Mouse (Mus musculus) heart, adult 2 months (tissue): ENCODE data around the gene Gmfg. TPM values are rescaled to one million over a fixed set of nuclear protein-coding genes. Genes with fewer than 3 reads are reported as not detected.
A peak's percentile ranks its signal among the peaks of the same experiment; 100 is the strongest.

Source experiments
- DNase-seq, 2 experiments: peaks; one replicate each; pipeline ENCODE4 v3.0.0; 2021
- H3K27ac ChIP-seq: fragments of 200-600 bp; 2 replicates; pipeline ENCODE4 v1.8.1; 2022
- H3K27me3 ChIP-seq: fragments of 200-500 bp; 2 replicates; pipeline ENCODE4 v1.6.1; 2012; ENCODE audit warnings: mild to moderate bottlenecking, low read length, inconsistent platforms, mixed read lengths; ENCODE audit not compliant: control insufficient read depth, insufficient read depth
- H3K36me3 ChIP-seq: fragments of 200-500 bp; 2 replicates; pipeline ENCODE4 v1.6.1; 2012; ENCODE audit warnings: low read length, inconsistent platforms; ENCODE audit not compliant: control insufficient read depth, insufficient read depth
- H3K4me1 ChIP-seq: fragments of 200-500 bp; 2 replicates; pipeline ENCODE4 v1.6.1; 2011; ENCODE audit warnings: low read length; ENCODE audit not compliant: control insufficient read depth, insufficient read depth
- H3K4me3 ChIP-seq: fragments of 200-600 bp; 2 replicates; pipeline ENCODE4 v1.8.1; 2022
- H3K79me2 ChIP-seq: fragments of 200-500 bp; replicated peaks from 2 replicates; pipeline ENCODE4 v1.6.1; 2012; ENCODE audit warnings: mild to moderate bottlenecking, inconsistent platforms, low read length, moderate library complexity, mixed read lengths; ENCODE audit not compliant: control insufficient read depth, insufficient read depth
- H3K9ac ChIP-seq: fragments of 200-500 bp; 2 replicates; pipeline ENCODE4 v1.6.1; 2012; ENCODE audit warnings: low read depth, mild to moderate bottlenecking, control low read depth, inconsistent platforms, low read length, mixed read lengths
- CTCF ChIP-seq: fragments of 200-600 bp; IDR thresholded peaks from 2 replicates; pipeline ENCODE4 v1.8.1; 2022; ENCODE audit warnings: antibody characterized with exemption, mild to moderate bottlenecking, moderate library complexity
- EP300 ChIP-seq: fragments of 200-500 bp; IDR thresholded peaks from 2 replicates; pipeline ENCODE4 v1.6.1; 2011; ENCODE audit warnings: low read depth, low read length, control low read depth; ENCODE audit not compliant: insufficient read depth
- POLR2A ChIP-seq: fragments of 200-500 bp; IDR thresholded peaks from 2 replicates; pipeline ENCODE4 v1.6.1; 2011; ENCODE audit warnings: mild to moderate bottlenecking, low read depth, low read length, control low read depth; ENCODE audit not compliant: insufficient read depth
- WGBS: fragments of 180-500 bp; shearing (Covaris S2); methylation state at CpG from one replicate; pipeline ENCODE4 v1.1.7; 2018; 5-methylcytosine and 5-hydroxymethylcytosine counted together
- intact Hi-C: fragments of 180-260 bp; cut with DNase I; formaldehyde crosslinking; loops from one replicate; pipeline ENCODE4 v1.15.1; 2025
- polyA plus RNA-seq: library from polyadenylated mRNA; depleted of rRNA; stranded (reverse); fragments of >200 nt; gene quantifications from 2 replicates; pipeline ENCODE4 v1.2.3, GENCODE M21; 2012
- total RNA-seq, 2 experiments: library from RNA; stranded (reverse); gene quantifications; 2 replicates each; pipeline ENCODE4 v1.2.3; 2021

The Gmfg gene
- total and polyA plus RNA-seq, 3 experiments = 3.8 to 7.1 (median 5.3) TPM

DNA sequence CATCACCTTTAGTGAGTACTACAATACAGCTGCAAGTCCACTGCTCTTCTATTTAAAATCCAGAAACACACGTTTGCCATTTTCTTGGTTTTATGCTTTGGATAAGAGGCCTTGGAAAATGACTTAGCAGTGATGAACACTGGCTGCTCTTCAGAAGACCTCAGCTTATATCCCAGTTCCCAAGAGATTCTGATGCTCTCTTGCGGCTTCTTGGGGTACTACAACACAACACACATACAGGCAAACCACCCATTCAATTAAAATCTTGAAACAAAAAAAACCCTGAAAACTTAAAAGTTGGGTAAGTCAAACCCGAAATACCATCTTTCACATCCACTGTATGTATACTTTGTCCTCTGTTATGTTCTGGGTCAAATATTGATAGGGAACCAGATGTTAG lies 39.2 kb upstream of the Gmfg start:
- Histone ChIP-seq H3K9ac (no peak overlapping the region), H3K4me1 (0 out of 2 replicates have a peak, but pooled peaks cover 2% of the 10 kb centered on the region), H3K27ac (no peak overlapping the region), H3K79me2 (peaks cover 2% of the 10 kb centered on the region; the same call in 1 of the 2 replicates), H3K27me3 (no peaks in the 10 kb centered on the region), H3K36me3 (no peaks in the 10 kb centered on the region), H3K4me3 (no peak overlapping the region)
- 48% methylated on average over 3 of the region's 3 CpGs for WGBS
- TF ChIP-seq CTCF = peak; percentile 71
- no peak for TF ChIP-seq EP300
- TF ChIP-seq POLR2A = no peak
- intact Hi-C loops = no loop called here
- no peak for DNase-seq

DNA sequence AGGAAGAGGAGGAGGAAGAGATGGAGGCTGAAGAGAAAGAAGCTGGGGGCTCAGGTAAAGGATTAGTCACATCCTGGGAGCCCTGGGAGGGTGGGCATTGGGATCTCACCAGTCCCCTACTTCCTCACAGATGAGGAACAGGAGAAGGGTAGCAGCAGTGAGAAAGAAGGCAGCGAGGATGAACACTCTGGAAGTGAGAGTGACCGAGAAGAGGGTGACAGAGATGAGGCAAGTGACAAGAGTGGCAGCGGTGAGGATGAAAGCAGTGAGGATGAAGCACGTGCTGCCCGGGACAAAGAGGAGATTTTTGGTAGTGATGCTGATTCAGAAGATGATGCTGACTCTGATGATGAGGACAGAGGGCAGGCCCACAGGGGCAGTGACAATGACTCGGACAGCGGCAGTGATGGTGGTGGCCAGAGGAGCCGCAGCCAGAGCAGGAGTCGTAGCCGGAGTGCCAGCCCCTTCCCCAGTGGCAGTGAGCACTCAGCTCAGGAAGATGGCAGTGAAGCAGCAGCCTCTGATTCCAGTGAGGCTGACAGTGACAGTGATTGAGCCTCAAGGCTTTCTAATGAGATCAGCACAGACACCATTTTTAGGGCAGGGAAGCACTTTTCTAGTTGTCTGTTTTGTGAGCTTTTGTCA lies 38.4 kb upstream of the Gmfg start:
- intact Hi-C loops = no loop called here
- Histone ChIP-seq H3K27me3 (no peaks in the 10 kb centered on the region), H3K4me1 (no peaks in the 10 kb centered on the region), H3K27ac (no peak overlapping the region), H3K36me3 (no peaks in the 10 kb centered on the region), H3K9ac (no peak overlapping the region), H3K4me3 (no peak overlapping the region), H3K79me2 (no peaks in the 10 kb centered on the region)
- TF ChIP-seq POLR2A = no peak
- no peak for TF ChIP-seq EP300
- TF ChIP-seq CTCF = no peak
- no peak for DNase-seq
- 85% methylated on average over 10 of the region's 10 CpGs for WGBS

DNA sequence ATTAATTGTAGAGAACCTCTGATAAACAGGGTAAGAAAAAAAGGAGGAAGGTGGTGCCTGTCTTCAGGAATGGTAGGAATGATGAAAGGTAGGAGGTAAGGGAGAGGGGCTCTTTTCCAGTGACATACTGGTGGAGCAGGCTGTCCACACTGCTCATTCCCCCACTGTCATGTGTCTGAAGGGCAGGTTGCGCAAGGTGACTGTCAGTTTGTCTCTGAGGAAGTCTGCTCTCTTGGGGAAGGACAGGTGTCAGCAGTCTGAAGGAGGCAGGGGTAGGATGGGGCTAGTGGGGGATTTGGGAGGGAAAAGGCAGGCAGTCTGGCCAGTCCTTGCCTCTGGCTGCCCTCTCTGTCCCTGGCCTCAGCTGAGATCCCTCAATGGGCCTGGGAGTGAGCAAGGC lies 36.2 kb upstream of the Gmfg start:
- Histone ChIP-seq H3K4me3 (no peak overlapping the region), H3K9ac (no peak overlapping the region), H3K4me1 (no peaks in the 10 kb centered on the region), H3K79me2 (no peaks in the 10 kb centered on the region), H3K27me3 (no peaks in the 10 kb centered on the region), H3K27ac (no peak overlapping the region), H3K36me3 (no peaks in the 10 kb centered on the region)
- WGBS = 100% methylated on average over 1 of the region's 1 CpGs
- intact Hi-C loops = no loop called here
- DNase-seq = no peak
- TF ChIP-seq POLR2A (no peak), EP300 (no peak), CTCF (no peak)

DNA sequence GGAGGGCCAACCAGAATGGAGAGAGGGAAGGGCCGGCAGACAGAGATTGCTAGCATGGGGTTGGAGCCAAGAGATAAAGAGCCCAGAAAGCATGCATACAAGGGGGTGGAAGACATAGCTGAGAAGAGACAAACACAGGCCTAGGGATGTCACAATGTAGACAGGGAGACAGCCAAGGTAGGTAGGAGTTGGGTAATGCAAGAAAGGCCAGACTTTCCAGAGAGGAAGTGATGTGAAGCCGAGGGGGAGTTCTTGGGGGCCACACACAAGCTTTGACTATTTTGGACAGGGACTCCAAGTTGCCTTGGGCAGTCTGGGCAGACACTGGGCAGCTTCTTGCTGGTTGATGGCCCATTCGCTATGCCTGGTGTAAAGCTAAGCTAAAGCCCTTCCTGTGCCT lies 35.3 kb upstream of the Gmfg start:
- Histone ChIP-seq H3K27ac (no peak overlapping the region), H3K79me2 (no peaks in the 10 kb centered on the region), H3K9ac (no peak overlapping the region), H3K27me3 (no peaks in the 10 kb centered on the region), H3K36me3 (no peaks in the 10 kb centered on the region), H3K4me1 (no peaks in the 10 kb centered on the region), H3K4me3 (no peak overlapping the region)
- WGBS = 54% methylated on average over 3 of the region's 3 CpGs
- DNase-seq = no peak
- intact Hi-C loops = no loop called here
- TF ChIP-seq EP300 (no peak), POLR2A (no peak), CTCF (no peak)

DNA sequence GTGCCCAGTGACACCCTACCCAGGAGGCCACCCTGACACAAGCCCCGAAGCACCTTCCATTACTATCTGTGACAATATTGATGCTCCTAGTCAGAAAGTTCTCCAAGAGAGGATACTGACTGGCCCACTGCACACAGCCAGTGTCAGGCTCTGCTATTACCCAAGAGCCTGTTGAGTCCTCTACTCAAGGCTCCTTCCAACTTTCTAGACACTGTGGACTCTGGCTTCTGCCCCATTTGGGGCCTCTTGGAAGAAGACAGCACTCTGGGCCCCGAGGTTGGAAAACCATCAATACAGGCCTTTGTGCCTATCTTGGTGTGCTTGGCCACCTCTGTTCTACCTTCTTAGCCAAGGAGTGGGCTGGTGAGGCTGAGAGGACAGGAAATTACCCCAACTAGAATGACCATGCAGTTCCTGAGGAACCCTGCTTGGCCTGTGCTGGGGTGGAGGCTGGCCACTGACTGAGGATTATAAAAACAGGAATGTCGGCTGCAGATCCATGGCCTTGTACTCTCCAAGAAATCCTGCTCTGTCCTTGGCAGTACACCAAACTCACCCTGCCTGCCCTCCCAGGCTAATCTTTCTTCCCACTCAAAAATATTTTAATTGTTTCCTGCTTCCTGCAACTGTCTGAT lies 26.3 kb upstream of the Gmfg start:
- Histone ChIP-seq H3K27ac (peak overlapping the region; percentile 77), H3K79me2 (no peaks in the 10 kb centered on the region), H3K9ac (no peak overlapping the region), H3K4me3 (no peak overlapping the region), H3K36me3 (peaks cover 14% of the 10 kb centered on the region), H3K4me1 (peaks cover 9% of the 10 kb centered on the region), H3K27me3 (no peaks in the 10 kb centered on the region)
- WGBS = 30% methylated on average over 3 of the region's 3 CpGs
- TF ChIP-seq CTCF = no peak
- TF ChIP-seq EP300 = peak; percentile 66; the same call in 1 of the 2 replicates
- peak; percentile 65 to 79 for DNase-seq
- intact Hi-C loops = no loop called here

DNA sequence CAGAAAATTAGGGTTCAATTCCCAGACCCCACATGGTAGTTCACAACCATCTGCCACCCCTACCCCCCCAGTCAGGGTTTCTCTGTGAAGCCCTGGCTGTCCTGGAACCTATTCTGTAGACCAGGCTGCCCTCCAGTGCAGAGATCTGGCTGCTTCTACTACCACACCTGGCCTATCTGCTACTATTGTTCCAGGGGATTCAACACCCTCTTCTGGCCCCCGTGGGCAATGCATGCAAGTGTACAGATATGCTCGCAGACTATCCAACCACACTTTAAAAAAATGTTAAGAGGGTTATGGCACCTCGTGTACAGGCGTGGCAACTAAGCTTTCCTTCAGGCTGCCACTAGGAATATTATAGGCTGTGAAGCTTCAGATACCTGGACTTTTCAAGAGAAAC lies 24.4 kb upstream of the Gmfg start:
- Histone ChIP-seq H3K9ac (no peak overlapping the region), H3K36me3 (peaks cover 14% of the 10 kb centered on the region)
- DNase-seq = no peak

More for the DNA sequence above, 24.4 kb upstream of the Gmfg start:
- Histone ChIP-seq H3K27ac (no peak overlapping the region), H3K79me2 (no peaks in the 10 kb centered on the region), H3K27me3 (no peaks in the 10 kb centered on the region), H3K4me3 (no peak overlapping the region), H3K4me1 (peaks cover 9% of the 10 kb centered on the region)
- intact Hi-C loops = no loop called here
- WGBS = 70% methylated on average over 4 of the region's 4 CpGs
- TF ChIP-seq CTCF (0 out of 2 replicates have a peak, but pooled peaks have one; percentile 15), POLR2A (no peak)
